Mouse (Mus musculus): Measurements from ENCODE around the gene Myadm. TPM values are rescaled to one million over a fixed set of nuclear protein-coding genes. Genes with fewer than 3 reads are reported as not detected.
"Not testable (repeated sequence)": the region's sequence is repeated elsewhere in the genome, so short reads cannot be mapped to it uniquely, and the experiment has no call there.

Myadm gene
- polyA plus RNA-seq, 1 experiment = 62.7 TPM

- DNase-seq (ENCODE audit: low read depth) = no peak
- TF ChIP-seq CTCF (IDR thresholded peaks at IDR 0.05; ENCODE audit: borderline replicate concordance, extremely low read depth, insufficient read depth, insufficient read length) = no peak
- no peak for TF ChIP-seq POLR2A (IDR thresholded peaks at IDR 0.05; ENCODE audit: borderline replicate concordance, extremely low read depth, insufficient read depth, insufficient read length, poor library complexity, severe bottlenecking)
Measured at GRCm38 (mm10) chr7:3275455-3276170, 13.3 kb upstream of the Myadm start.

GRCm38 (mm10) chr7:3276781-3277180 is 12.1 kb upstream of the Myadm start:
- DNase-seq (ENCODE audit: low read depth) = not testable (repeated sequence)

DNA sequence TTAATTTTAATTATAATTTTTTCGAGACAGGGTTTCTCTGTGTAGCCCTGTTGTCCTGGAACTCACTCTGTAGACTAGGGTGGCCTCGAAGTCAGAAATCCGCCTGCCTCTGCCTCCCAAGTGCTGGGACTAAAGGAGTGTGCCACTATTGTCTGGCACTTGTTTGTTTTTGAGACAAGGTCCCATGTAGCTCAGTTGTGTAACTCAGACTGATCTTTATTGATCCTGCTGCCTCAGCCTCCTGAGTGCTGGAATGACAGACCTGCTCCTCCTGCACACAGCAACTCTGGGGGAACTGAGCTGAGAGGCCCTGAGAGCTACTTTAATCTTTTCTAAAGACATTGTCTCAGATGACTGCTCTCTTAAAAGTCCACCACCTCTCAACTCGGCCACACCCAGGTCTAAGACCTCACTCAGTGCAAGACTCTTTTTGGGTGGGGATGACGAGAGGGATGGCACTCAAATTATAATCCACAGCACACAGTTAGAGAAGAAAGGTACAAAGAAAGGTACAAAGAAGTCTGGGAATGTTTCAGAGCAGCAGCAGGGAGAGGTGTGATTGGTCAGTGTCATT is 8.7 kb upstream of the Myadm start:
- no peak for DNase-seq (ENCODE audit: low read depth)
- TF ChIP-seq POLR2A (IDR thresholded peaks at IDR 0.05; ENCODE audit: borderline replicate concordance, extremely low read depth, insufficient read depth, insufficient read length, poor library complexity, severe bottlenecking) (no peak), CTCF (IDR thresholded peaks at IDR 0.05; ENCODE audit: borderline replicate concordance, extremely low read depth, insufficient read depth, insufficient read length) (no peak)

DNA sequence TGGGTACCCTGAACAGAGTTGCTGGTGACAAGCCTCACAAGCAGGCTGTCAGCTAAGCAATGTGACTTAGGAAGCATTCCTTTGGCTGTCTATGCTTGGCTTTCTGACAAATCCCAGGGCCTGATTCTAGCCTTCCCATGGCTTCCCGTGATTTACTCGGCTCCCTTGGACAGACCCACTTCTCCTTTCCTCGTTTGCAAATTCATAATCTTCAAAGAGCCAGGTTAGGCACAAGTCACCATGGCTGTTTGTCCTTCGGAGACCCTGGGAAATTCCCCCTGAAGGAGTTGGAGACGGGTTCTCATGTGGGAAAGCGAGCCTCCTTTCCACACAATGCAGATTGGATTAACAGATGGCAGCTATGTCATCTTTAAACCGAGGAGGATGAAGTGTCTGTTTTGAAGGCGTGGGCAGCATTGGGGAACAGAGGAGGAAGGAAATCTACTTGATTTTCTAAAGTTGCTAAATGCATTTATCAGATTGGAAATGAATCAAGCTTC is 8.2 kb upstream of the Myadm start:
- no peak for TF ChIP-seq CTCF (IDR thresholded peaks at IDR 0.05; ENCODE audit: borderline replicate concordance, extremely low read depth, insufficient read depth, insufficient read length)
- no peak for TF ChIP-seq POLR2A (IDR thresholded peaks at IDR 0.05; ENCODE audit: borderline replicate concordance, extremely low read depth, insufficient read depth, insufficient read length, poor library complexity, severe bottlenecking)
- no peak for DNase-seq (ENCODE audit: low read depth)

- DNase-seq (ENCODE audit: low read depth) = no peak
- TF ChIP-seq CTCF (IDR thresholded peaks at IDR 0.05; ENCODE audit: borderline replicate concordance, extremely low read depth, insufficient read depth, insufficient read length) = no peak
- no peak for TF ChIP-seq POLR2A (IDR thresholded peaks at IDR 0.05; ENCODE audit: borderline replicate concordance, extremely low read depth, insufficient read depth, insufficient read length, poor library complexity, severe bottlenecking)
Measured at GRCm38 (mm10) chr7:3281741-3282140, 7.1 kb upstream of the Myadm start.

GRCm38 (mm10) chr7:3283081-3283875 is 5.6 kb upstream of the Myadm start:
- no peak for DNase-seq (ENCODE audit: low read depth)
- TF ChIP-seq POLR2A (IDR thresholded peaks at IDR 0.05; ENCODE audit: borderline replicate concordance, extremely low read depth, insufficient read depth, insufficient read length, poor library complexity, severe bottlenecking) = no peak
- no peak for TF ChIP-seq CTCF (IDR thresholded peaks at IDR 0.05; ENCODE audit: borderline replicate concordance, extremely low read depth, insufficient read depth, insufficient read length)

GRCm38 (mm10) chr7:3284604-3285003 is 4.3 kb upstream of the Myadm start:
- TF ChIP-seq CTCF (IDR thresholded peaks at IDR 0.05; ENCODE audit: borderline replicate concordance, extremely low read depth, insufficient read depth, insufficient read length) = no peak
- TF ChIP-seq POLR2A (IDR thresholded peaks at IDR 0.05; ENCODE audit: borderline replicate concordance, extremely low read depth, insufficient read depth, insufficient read length, poor library complexity, severe bottlenecking) = no peak

GRCm38 (mm10) chr7:3286036-3286435 is 2.8 kb upstream of the Myadm start:
- DNase-seq (ENCODE audit: low read depth) = no peak
- TF ChIP-seq CTCF (IDR thresholded peaks at IDR 0.05; ENCODE audit: borderline replicate concordance, extremely low read depth, insufficient read depth, insufficient read length) = no peak
- no peak for TF ChIP-seq POLR2A (IDR thresholded peaks at IDR 0.05; ENCODE audit: borderline replicate concordance, extremely low read depth, insufficient read depth, insufficient read length, poor library complexity, severe bottlenecking)

More at GRCm38 (mm10) chr7:3284604-3285003, 4.3 kb upstream of the Myadm start:
- no peak for DNase-seq (ENCODE audit: low read depth)

DNA sequence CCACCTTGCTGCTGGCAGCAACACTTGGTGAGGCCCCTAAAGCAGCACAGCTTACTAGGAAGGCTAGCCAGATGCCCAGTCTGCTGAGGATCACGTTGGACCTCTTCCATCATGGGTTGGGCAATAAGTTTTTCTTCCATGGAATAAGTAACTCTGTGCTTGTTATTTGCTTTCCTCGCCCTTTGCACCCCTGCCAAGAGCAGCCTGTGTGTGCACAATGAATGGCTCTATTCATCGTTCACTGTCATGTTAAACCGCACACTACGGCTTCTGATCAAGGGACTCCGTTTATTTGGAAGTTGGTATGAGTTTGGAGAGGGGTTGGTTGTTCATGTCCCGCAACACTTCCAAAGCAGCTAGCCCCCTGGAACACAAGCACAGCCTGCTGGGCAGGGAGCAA is 1.7 kb upstream of the Myadm start:
- DNase-seq (ENCODE audit: low read depth) = peak; percentile 79
- TF ChIP-seq CTCF (IDR thresholded peaks at IDR 0.05; ENCODE audit: borderline replicate concordance, extremely low read depth, insufficient read depth, insufficient read length) (no peak), POLR2A (IDR thresholded peaks at IDR 0.05; ENCODE audit: borderline replicate concordance, extremely low read depth, insufficient read depth, insufficient read length, poor library complexity, severe bottlenecking) (no peak)

DNA sequence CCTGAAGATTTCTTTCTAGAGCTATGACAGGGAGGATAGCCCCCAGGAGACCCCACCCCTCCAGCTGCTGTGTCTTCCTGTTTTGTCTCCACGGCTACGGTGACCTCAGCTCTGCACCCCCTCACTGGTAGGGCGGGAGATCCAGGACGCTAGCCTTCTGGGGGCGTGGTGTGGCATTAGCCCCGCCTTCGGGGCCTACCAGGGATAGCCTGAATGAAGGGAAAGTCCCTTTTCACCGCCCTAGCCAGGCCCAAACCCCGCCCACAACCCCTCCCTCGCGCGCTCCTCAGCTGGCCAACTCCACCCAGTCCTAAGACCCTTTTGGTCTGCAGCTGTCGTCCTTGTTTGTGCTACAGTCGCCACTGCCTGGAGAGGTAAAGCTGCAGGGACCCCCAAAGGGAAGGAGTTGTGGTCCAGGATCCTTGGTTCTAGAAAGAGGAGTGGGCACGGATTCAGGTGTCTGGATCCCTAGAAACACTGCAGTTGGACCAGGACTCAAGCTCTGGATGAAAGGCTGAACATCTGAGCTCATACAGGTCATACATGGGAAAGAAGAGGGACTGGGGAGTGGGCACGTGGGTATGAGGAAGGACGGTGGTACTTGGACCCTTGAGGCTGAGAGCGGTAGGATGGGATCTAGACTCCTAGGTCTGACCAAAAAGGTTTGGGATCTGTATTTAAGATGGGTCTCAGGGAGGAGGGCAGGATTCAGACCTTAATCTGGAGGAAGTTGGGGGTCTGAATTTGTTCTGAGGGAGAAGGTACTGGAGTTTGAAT is 1.6 kb downstream of the Myadm start:
- peak; percentile 24; the same call in 1 of the 2 replicates for TF ChIP-seq POLR2A (IDR thresholded peaks at IDR 0.05; ENCODE audit: borderline replicate concordance, extremely low read depth, insufficient read depth, insufficient read length, poor library complexity, severe bottlenecking)
- TF ChIP-seq CTCF (IDR thresholded peaks at IDR 0.05; ENCODE audit: borderline replicate concordance, extremely low read depth, insufficient read depth, insufficient read length) = no peak
- DNase-seq (ENCODE audit: low read depth) = peak; percentile 96

DNA sequence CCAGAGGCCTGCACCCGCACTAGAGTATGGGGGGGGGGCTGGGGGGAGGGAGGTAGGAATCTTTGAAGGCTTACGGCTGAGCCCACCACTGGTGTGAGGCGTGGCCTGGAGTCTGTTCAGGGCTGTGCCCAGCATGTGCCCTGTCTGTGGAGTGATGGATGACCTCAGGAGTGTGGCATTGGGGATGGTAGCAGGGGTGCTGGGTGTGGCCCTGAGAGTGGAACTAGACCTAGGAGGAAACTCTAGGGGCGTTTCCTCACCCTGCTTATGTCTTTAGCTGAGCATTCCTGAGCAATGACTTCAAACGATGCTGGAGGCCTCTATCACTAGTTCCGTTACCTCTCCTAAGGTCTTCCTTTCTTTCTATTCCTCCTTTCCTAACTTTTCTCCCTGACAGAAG is 2.3 kb downstream of the Myadm start:
- no peak for DNase-seq (ENCODE audit: low read depth)
- TF ChIP-seq CTCF (IDR thresholded peaks at IDR 0.05; ENCODE audit: borderline replicate concordance, extremely low read depth, insufficient read depth, insufficient read length) = no peak
- TF ChIP-seq POLR2A (IDR thresholded peaks at IDR 0.05; ENCODE audit: borderline replicate concordance, extremely low read depth, insufficient read depth, insufficient read length, poor library complexity, severe bottlenecking) = no peak
